Mouse (Mus musculus) midbrain, embryonic 14.5 days (tissue): ENCODE measurements around the gene Gltpd2. TPM values are rescaled to one million over a fixed set of nuclear protein-coding genes. Genes with fewer than 3 reads are reported as not detected.
"Not testable (repeated sequence)": the region's sequence is repeated elsewhere in the genome, so short reads cannot be mapped to it uniquely, and the experiment has no call there.

Experiments used
- ATAC-seq: fragments of 200-750 bp; cut with Nextera tagmentation; 2 replicates; pipeline ENCODE4 v1.8.0; 2017; ENCODE audit warnings: moderate number of reproducible peaks, moderate library complexity; ENCODE audit not compliant: low FRiP score, low TSS enrichment
- DNase-seq: peaks from one replicate; pipeline ENCODE4 v3.0.0-alpha.2; 2015
- H3K27ac ChIP-seq: fragments of 300-500 bp; sonication (generic); replicated peaks from 2 replicates; pipeline ENCODE4 v1.5.1; 2014; ENCODE audit warnings: mild to moderate bottlenecking, low read depth, low read length, moderate library complexity
- H3K27me3 ChIP-seq: fragments of 300-500 bp; sonication (generic); 2 replicates; pipeline ENCODE4 v1.6.1; 2014; ENCODE audit warnings: low read length, control low read depth, mixed read lengths; ENCODE audit not compliant: control insufficient read depth, insufficient read depth
- H3K36me3 ChIP-seq: fragments of 300-500 bp; sonication (generic); 2 replicates; pipeline ENCODE4 v1.6.1; 2014; ENCODE audit warnings: low read length, control low read depth; ENCODE audit not compliant: control insufficient read depth, insufficient read depth
- H3K4me1 ChIP-seq: fragments of 300-500 bp; sonication (generic); 2 replicates; pipeline ENCODE4 v1.6.1; 2014; ENCODE audit warnings: mild to moderate bottlenecking, antibody characterized with exemption, low read length, control low read depth; ENCODE audit not compliant: control insufficient read depth, insufficient read depth
- H3K4me2 ChIP-seq: fragments of 300-500 bp; sonication (generic); 2 replicates; pipeline ENCODE4 v1.6.1; 2014; ENCODE audit warnings: mild to moderate bottlenecking, low read length, moderate library complexity
- H3K4me3 ChIP-seq: fragments of 300-500 bp; sonication (generic); replicated peaks from 2 replicates; pipeline ENCODE4 v1.5.1; 2014; ENCODE audit warnings: low read depth, low read length
- H3K9ac ChIP-seq: fragments of 300-500 bp; sonication (generic); replicated peaks from 2 replicates; pipeline ENCODE4 v1.6.1; 2014; ENCODE audit warnings: mild to moderate bottlenecking, low read length, moderate library complexity
- H3K9me3 ChIP-seq: fragments of 300-500 bp; sonication (generic); 2 replicates; pipeline ENCODE4 v1.6.1; 2016; ENCODE audit warnings: low read length, control low read depth, mixed read lengths; ENCODE audit not compliant: control insufficient read depth
- WGBS: fragments of 180-500 bp; shearing (Covaris S2); extraction: QIAGEN DNeasy Blood & Tissue Kit; methylation state at CpG from one replicate; pipeline ENCODE4 v1.1.7; 2014; 5-methylcytosine and 5-hydroxymethylcytosine counted together
- polyA plus RNA-seq: library from polyadenylated mRNA; unstranded; fragments of >200 nt; fragmentation: Nextera tagmentation; extraction: Ambion mirVana; gene quantifications from 2 replicates; pipeline ENCODE4 v1.2.1, GENCODE M21; 2014

Gltpd2 gene
- polyA plus RNA-seq, 1 experiment from 2014 or later = 0.64 TPM

- Histone ChIP-seq H3K36me3 (peaks cover 28% of the 10 kb centered on the region), H3K9ac (0 out of 2 replicates have a peak overlapping the region, but pooled peaks have one; percentile 34), H3K27ac (no peak overlapping the region), H3K27me3 (no peaks in the 10 kb centered on the region), H3K4me1 (peaks cover 7% of the 10 kb centered on the region; the same call in 1 of the 2 replicates), H3K4me3 (peak overlapping the region; percentile 63), H3K9me3 (no peaks in the 10 kb centered on the region), H3K4me2 (peak overlapping the region; percentile 54)
- ATAC-seq = no peak; the same call in 1 of the 2 replicates
- 5% methylated on average over 8 of the region's 8 CpGs for WGBS
- DNase-seq = no peak
These were observed 5.8 kb downstream of the Gltpd2 start for GRCm38 (mm10) chr11:70524782-70525181.

- Histone ChIP-seq H3K4me1 (peaks cover 7% of the 10 kb centered on the region; the same call in 1 of the 2 replicates), H3K4me3 (peak within 1 kb of the TSS; percentile 63), H3K9me3 (no peaks in the 10 kb centered on the region), H3K36me3 (peaks cover 28% of the 10 kb centered on the region), H3K9ac (peak within 1 kb of the TSS; percentile 66), H3K27me3 (no peaks in the 10 kb centered on the region), H3K27ac (peak within 1 kb of the TSS; percentile 46), H3K4me2 (peak within 1 kb of the TSS; percentile 85)
- under 1% methylated on average over 25 of the region's 26 CpGs for WGBS
- DNase-seq (peak; percentile 97), ATAC-seq (peak; percentile 95)
These were observed 6.2 kb downstream of the Gltpd2 start, which contains the start of gene Psmb6 for GRCm38 (mm10) chr11:70525184-70525678. Psmb6 (plus strand) TSS chr11:70525367.

GRCm38 (mm10) chr11:70525726-70526125 lies 6.7 kb downstream of the Gltpd2 start:
- peak overlapping the region; percentile 63 for H3K4me3 ChIP-seq
- ATAC-seq = peak; percentile 9; the same call in 1 of the 2 replicates
- peak overlapping the region; percentile 66 for H3K9ac ChIP-seq
- H3K36me3 ChIP-seq = peaks cover 28% of the 10 kb centered on the region
- H3K9me3 ChIP-seq = no peaks in the 10 kb centered on the region
- 1% methylated on average over 12 of the region's 12 CpGs for WGBS
- peak overlapping the region; percentile 46; the same call in 1 of the 2 replicates for H3K27ac ChIP-seq
- peak overlapping the region; percentile 85 for H3K4me2 ChIP-seq
- no peaks in the 10 kb centered on the region for H3K27me3 ChIP-seq
- peak; percentile 28 for DNase-seq
- H3K4me1 ChIP-seq = peaks cover 7% of the 10 kb centered on the region; the same call in 1 of the 2 replicates

- no peak for DNase-seq
- Histone ChIP-seq H3K4me1 (peaks cover 7% of the 10 kb centered on the region; the same call in 1 of the 2 replicates), H3K9ac (peak overlapping the region; percentile 66; the same call in 1 of the 2 replicates), H3K27ac (no peak overlapping the region), H3K4me2 (peak overlapping the region; percentile 85), H3K36me3 (peaks cover 28% of the 10 kb centered on the region), H3K4me3 (peak overlapping the region; percentile 63), H3K9me3 (no peaks in the 10 kb centered on the region), H3K27me3 (no peaks in the 10 kb centered on the region)
- ATAC-seq = no peak
- 92% methylated on average over 12 of the region's 12 CpGs for WGBS
These were observed 7.2 kb downstream of the Gltpd2 start for GRCm38 (mm10) chr11:70526211-70526610.

- 92% methylated on average over 7 of the region's 7 CpGs for WGBS
- DNase-seq (no peak), ATAC-seq (no peak)
- Histone ChIP-seq H3K4me3 (no peak overlapping the region), H3K27me3 (no peaks in the 10 kb centered on the region), H3K9me3 (no peaks in the 10 kb centered on the region), H3K4me2 (no peak overlapping the region), H3K4me1 (peaks cover 7% of the 10 kb centered on the region; the same call in 1 of the 2 replicates), H3K27ac (no peak overlapping the region), H3K9ac (no peak overlapping the region), H3K36me3 (peaks cover 28% of the 10 kb centered on the region)
These were observed 9.6 kb downstream of the Gltpd2 start for GRCm38 (mm10) chr11:70528610-70529009.

- not testable (repeated sequence) for ATAC-seq, H3K4me1 ChIP-seq, H3K4me2 ChIP-seq, H3K9ac ChIP-seq, H3K4me3 ChIP-seq, H3K27ac ChIP-seq, DNase-seq, H3K9me3 ChIP-seq, H3K27me3 ChIP-seq
- 74% methylated on average over 2 of the region's 2 CpGs for WGBS
- peaks cover 28% of the 10 kb centered on the region for H3K36me3 ChIP-seq
These were observed 12.1 kb downstream of the Gltpd2 start for GRCm38 (mm10) chr11:70531065-70531464.

GRCm38 (mm10) chr11:70532839-70533238 lies 13.8 kb downstream of the Gltpd2 start, which contains the start of gene Gm40193:
Gm40193 (minus strand) TSS chr11:70532939.
- H3K27ac ChIP-seq = no peak within 1 kb of the TSS
- 80% methylated on average over 6 of the region's 6 CpGs for WGBS
- no peak for DNase-seq
- no peak within 1 kb of the TSS for H3K4me3 ChIP-seq
- no peak for ATAC-seq
- H3K36me3 ChIP-seq = peaks cover 13% of the 10 kb centered on the region
- H3K4me2 ChIP-seq = no peak within 1 kb of the TSS
- no peaks in the 10 kb centered on the region for H3K27me3 ChIP-seq
- H3K9me3 ChIP-seq = no peaks in the 10 kb centered on the region
- H3K9ac ChIP-seq = no peak within 1 kb of the TSS
- H3K4me1 ChIP-seq = no peaks in the 10 kb centered on the region

GRCm38 (mm10) chr11:70539423-70539822 lies 20.4 kb downstream of the Gltpd2 start:
- peak overlapping the region; percentile 46; the same call in 1 of the 2 replicates for H3K9ac ChIP-seq
- peak overlapping the region; percentile 72 for H3K4me2 ChIP-seq
- WGBS = 19% methylated on average over 9 of the region's 9 CpGs
- H3K4me3 ChIP-seq = peak overlapping the region; percentile 54
- no peak for ATAC-seq
- no peaks in the 10 kb centered on the region for H3K9me3 ChIP-seq
- peaks cover 12% of the 10 kb centered on the region; the same call in 1 of the 2 replicates for H3K27me3 ChIP-seq
- no peak overlapping the region for H3K27ac ChIP-seq
- H3K4me1 ChIP-seq = no peaks in the 10 kb centered on the region
- DNase-seq = no peak
- H3K36me3 ChIP-seq = no peaks in the 10 kb centered on the region
